Mouse (Mus musculus): ENCODE results near the gene Rph3a.

Gene Rph3a

DNA sequence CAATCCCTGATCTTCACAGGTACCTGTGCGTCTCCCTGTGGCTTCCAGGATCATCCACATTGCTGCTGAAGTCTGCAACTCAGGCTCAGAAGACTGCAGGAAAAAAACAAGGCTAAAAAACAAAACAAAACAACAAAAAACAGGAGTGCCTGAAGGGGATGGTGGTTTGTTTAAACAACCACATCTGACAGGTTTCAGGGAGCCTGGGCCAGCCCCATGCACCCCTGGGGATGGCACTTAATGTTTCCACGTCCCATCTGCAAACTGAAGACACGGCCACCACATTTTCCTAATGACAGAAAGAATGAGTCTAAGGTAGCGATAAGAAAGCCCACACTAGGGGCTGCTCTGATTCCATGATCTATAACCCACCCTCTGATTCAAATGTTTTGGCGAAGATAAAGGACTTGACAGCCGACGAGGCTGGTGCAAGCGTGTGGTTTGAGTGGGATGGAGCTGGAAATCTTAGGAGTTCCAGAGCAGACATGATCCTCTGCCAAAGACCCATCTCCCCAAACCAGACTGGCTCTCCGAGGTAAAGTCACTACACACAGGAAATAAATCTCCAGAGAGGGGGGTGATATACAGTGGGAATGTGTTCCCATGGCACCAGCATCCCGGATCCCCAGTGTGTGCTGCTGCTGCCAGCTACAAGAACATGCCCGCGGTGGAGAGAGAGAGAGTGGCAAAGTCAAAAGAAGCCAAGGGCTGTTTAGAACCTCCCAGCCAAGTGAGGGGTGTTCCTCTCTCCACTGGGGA lies at the start of gene Rph3a:
Gene Rph3a, minus strand, starts transcription at position 282 of the 759 bp plus-strand sequence.
- no peak for DNase-seq

DNA sequence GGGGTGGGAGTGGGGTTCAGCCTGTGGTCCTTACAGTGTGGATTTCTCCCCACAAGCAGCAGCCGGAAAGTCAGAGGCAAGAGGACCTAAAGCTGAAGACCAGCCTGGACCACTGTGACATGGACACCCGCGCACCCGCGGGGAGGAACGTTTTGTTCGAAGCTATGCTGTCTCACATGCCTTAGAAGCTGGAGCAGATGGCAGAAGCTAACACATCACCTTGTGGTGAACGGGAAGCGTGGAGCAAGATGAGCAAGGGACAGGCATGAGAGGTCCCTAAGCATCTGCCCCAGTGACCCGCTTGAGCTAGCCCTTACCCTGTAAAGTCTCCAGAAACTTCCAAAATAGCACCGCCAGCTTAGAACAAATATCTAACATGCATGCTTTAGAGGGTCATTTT lies 48.4 kb upstream of the Rph3a start:
- DNase-seq, result no peak

DNA sequence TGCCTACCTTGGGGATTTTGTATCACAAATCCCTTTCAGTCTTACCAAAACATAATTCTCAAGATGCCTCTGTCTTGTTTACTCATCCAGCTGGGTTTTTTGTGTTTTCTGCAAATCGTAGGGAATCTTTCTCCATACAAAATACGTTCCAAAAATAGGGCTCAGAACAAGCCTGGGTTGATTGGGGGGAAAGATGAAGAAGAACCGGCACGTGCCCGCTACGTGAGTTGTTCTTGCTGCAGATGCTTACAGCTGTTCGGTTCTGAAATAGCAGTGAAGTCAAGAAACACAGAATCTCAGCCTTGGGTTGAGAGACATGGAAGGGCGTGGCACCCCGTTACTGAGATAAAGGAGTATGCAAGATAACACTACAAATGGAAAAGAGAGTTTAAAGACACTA lies 44.0 kb upstream of the Rph3a start:
- no peak for DNase-seq

DNA sequence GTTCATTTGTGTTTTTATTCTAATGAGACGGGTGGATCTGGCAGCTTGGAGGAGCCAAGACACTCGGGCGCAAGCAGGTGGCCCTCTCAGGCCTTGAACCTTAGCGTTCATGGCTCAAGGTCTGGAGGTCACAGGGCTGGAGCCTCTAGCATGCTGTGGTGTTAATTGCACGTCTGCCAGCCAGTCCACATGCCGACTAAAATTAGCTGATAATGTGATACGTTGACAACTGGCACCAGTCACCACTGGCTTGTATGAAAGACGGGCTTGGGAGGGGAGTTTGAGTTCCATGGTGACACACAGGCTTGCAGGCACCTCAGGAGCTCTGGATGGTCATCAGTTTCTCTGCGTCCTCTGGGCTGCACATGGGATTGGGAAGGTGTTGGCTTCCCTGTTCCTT lies 31.9 kb upstream of the Rph3a start:
- no peak for DNase-seq

DNA sequence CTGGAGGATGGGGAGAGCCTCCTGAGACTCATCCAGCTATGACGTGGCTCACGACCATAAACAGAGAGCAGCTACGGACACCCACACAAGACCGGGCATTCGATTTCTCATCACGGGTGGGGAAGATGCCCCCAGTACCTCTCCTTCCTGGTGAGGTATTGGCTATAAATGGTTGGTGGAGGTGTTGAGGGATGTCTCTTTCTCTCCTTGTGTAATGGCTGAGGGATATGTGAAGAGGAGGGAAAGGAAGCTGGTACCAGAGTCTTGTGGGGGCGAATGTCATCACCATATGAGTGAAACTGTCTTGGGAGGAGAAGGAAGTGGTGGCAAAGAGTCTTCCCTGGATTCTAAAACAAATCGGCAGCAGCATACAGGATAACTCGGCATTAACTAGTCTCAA lies 29.6 kb upstream of the Rph3a start:
- no peak for DNase-seq

DNA sequence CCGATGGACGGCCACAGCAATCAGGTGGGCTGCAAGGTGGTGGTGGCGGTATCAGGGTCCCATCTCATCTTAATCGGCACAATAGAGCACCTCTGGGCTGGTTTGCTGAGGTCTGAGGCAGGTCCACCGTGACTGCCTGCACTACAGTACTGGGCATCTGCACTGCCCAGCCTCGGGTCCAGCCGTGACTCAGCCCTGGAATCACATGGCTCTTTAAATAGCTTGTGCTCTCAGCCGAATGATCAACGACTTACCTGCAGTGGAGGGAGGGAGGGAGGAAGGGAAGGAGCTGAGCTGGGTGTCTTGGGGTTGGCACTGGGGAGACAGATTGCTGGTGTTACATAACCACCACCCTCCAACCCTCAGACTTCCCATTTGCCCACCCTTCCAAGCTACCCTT lies 20.3 kb upstream of the Rph3a start:
- DNase-seq, result no peak

DNA sequence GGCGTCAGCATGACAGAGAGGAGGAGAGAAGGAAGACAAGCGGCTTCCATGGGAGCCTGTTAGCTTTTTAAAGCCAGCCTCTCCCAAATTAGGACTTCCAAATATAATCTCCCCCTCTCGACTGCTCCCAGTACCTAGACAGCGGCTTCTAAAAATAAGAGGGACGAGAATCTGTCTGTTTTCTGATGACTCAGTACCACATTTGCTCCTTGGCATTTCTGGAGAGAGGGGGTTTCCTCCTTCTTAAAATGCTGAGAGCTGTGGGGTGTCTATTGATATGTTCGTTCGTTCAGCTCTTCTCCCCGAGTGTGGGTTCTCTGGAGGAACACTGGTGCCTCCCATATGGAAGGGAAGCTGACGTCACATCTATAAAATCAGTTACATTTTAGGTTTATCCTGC lies 9.6 kb upstream of the Rph3a start:
- no peak for DNase-seq

DNA sequence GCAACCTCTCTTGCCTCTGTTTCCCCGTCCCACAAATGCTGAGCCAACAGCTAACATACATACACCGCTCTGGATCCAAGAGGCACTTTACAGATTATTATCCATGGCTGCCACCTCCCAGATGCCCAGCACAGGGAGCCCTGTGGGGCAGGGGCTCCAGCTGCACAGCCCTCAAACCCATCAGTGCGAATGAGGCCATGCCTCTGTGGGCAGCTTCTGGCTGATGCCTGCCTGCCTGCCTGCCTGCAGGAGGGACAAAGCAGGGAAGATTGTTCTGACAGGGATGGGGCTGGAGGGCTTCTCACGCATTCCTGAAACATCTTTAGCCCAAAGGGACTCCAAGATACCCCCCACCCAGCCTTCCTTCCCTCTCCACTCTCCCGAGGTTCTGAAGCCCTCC lies 7.8 kb upstream of the Rph3a start:
- DNase-seq, result no peak

DNA sequence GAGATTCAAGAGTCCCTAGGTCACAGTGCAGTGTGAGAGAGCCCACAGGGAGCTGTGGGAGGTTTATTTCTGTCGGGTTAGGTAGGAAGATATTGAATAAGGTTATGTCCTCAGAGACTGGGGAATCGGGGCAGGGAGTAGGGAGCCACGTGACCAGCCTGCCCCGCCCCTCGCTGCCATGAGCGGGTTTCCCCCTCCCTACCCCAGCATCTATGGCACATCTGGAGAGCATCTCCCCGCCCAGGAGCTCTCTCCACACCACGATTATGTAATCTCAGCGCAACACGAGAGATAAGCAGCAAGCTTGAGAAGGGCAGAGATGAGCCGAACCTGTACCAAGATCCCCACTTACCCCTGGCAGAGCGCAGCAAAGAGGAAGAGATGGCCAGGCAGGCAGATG lies 6.5 kb upstream of the Rph3a start:
- no peak for DNase-seq

DNA sequence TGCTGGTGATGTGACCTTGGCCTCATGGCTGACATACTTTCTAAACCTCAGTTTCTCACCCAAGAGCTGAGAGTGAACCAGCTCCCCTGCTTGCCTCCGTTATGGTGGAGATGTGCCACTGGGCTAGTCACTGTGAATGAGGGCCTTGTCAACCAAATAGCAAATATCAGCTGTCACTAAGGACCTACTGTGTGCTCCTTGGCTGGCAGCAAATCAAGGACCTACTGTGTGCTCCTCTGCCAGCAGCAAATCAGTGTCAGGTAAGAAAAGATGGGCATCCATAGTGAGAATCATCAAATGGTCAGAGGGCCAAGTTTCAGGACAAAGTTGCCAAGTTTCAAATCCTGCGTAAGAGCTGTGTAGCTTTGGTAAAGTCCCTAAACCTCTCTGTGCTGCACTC lies 4.6 kb upstream of the Rph3a start:
- DNase-seq, result no peak

DNA sequence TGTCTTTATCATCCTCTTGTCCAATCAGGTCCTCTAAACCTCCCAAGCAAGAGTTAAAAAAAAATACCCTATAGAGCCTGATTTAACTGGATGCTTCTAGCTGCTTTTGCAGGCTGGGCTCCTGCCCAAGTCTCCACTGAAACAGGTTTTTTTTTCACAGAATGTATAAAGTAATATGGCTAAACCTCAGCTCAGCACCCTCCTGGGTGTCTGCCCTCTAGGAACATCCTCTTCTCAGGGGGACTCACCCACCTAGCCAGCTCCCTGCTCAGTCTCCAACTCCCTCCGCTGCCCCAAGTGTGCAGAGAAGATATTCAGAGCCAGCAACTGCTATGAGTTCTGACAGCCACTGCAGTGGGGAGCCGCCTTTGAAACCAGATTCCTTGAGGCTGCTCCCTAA lies 2.1 kb upstream of the Rph3a start:
- DNase-seq, result no peak

DNA sequence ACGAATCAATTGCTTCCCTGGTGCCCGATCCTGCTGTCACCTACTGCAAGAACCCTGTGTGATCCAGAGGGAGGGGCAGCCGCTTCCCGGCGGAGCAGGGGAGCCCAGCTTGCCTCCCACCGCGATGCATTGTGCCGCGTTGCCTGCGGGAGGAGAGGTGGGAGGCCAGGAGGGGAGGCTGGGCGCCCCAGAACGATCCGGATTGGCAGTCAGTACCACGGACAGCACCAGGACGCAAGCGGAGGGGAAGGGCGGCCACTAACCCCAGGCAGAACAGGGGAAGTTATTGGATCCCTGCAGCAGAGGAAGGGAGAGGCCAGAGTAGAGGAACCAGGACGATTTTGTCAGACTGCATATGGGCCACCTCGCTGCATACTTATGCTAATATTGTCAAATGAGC lies 486 bp downstream of the Rph3a start:
- peak; percentile 10 for DNase-seq

DNA sequence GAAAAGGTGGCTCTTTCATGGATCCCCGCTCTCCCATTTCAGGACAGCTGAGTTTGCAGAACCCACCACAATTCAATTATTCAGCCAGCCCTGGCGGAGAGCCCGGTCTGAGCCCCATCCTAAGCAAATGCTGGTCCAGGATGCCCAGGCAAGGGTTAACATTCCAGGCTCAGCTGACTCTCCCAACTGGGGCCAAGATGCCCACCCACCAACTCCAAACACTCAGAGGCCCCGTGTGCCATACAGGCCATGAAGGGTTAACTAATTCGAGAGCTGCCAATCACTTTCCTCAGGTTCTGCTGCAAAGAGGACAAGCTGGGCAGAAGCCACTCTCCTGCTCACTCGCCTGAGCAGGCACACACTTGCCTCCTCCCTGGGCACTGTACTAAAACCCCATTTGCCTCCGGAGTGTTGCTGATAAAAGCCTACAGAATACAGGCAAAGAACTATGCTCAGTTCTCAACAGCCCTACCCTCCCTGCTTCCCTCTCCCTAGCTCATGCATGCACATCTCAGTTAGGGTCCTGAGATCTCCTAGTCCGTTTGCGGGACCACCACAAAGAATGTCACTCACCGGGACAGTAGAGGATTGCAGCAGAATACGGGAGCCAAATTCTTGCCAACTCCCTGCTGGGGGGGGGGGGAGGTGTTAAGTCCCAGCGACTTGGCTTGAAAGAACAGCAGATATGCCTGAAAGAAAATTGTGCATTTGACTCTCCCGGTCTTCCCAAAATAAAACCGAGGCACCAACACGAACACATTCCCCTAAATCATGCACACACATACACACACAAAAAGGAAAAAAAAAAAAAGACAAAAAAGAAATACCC lies 1.3 kb downstream of the Rph3a start:
- DNase-seq, result no peak

DNA sequence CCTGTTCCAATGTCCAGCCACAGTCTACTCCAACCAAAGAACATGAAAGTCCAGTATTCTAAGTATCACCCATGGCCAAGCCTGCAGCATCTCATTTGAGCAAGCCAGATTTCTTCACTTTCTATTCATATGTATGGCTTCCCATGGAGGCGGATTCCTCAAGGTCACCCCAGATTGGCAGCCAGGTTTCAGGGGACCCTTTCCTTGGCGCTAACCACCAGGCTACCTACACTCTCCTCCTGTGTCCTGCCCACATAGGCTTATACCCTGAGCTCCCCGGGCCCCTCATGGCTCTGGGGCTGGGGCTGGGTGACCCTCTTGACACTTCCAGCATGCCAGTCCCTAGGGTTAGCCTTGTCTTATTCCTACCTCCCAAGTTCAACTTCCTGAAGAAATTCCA lies 2.3 kb downstream of the Rph3a start:
- DNase-seq, result no peak

DNA sequence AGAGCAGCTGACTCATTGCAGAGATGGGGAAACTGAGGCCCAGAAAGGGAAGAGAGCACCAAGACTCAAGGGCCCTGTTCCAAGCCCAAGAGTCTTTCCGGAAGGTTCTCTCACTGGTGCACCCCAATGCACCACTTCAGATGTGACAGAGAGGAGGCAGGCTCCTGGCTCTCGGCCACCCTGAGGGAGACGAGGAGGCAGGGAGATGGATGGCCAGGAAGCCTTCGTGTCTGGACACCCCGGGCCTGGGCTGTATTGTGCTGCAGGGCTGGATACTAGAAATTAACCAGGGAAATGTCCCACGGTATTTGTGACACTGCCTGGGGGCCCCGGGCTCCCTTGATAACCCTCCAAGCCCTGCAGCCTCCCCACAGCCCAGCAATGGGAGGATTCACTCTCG lies 2.8 kb downstream of the Rph3a start:
- DNase-seq, result no peak

DNA sequence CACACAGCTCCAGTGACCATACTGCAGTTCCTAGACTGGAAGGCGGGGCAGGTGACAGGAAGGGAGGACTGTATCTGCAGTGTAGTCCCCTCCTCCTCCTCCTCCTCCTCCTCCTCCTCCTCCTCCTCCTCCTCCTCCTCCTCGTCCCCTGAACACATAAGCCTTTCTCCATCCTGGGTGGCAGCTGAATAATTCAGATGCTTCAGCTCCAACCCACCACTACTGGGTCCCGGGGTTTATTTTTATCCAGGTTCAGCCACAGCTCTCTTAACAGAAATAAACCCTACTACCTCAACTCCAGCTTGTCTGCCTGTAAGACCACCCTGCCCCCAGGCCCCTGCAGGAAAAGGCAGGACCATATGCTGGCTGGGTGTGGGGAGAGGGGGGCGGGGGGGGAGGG lies 3.7 kb downstream of the Rph3a start:
- no peak for DNase-seq

DNA sequence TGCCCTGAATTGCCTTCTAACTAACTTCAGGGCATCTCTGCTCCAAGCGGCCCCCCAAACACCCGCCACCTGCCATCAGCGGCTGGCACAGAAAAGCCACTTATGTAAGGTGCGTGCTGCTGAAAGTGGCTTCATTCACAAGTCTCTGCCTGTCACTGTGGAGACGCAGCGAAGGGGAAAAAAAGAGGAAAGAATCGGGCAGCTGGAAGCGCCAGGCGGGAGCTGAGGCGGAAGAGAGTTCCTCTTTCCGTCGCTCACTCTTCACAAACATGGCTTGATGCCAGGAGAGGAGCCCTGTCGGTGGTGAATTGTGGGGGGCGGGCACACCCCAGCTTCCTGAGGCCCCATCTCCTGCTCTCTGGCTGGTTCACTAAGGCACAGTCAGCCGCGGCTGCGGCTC lies 6.1 kb downstream of the Rph3a start:
- no peak for DNase-seq

DNA sequence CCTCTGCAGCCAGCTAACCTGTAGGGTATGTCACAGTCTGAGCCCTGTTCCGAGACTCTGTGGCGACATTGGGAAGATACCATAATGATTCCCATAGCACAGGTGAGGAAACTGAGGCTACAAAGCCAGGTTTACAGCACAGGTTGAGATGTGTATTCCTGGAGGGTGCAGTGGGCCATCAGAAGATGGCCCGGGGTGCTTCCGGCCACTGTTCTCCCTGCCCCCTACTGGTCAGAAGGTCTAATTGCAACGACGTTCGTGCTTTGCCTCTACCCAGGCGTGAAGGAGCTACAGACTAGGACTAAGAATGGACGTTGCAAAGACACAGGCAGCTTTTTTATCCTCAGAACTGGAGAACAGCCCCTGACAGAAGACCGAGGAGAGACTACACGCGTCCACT lies 10.3 kb downstream of the Rph3a start:
- no peak for DNase-seq

DNA sequence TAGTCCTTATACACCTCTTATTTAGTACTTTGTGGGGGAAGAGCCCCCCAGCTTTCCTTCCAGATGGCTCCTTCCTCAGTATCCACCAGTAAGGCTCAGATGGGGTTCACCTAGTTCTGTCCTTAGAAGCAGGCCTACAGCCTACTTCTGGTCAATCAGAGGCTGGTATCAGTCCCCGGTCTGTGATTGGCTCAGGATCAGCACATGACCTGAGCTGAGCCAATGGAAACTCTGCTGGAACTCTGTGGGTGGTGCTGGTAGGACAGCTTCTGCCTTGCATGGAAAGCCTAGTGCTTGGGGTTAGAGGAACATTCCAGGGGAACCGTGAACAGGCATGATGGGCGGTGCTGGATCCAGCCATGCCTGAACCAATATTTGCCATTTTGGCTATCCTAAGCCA lies 21.5 kb downstream of the Rph3a start:
- DNase-seq, result no peak

DNA sequence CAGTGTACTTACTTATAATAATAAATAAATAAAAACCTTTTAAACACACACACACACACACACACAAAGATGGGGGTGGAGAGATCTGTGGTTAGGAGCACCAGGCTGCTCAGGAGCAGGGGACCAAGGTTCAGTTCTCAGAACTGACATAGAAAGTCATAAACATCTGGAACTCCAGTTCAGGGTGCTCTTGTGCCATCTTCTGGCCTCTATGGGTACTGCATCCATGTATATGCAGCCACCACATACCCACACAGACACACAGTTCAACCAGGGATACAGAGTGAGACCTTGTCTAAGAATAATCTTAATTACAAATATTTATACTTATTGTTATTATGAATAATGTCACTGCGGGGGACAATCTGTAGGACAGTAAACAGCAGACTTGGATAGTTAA lies 26.9 kb downstream of the Rph3a start:
- DNase-seq, result no peak

DNA sequence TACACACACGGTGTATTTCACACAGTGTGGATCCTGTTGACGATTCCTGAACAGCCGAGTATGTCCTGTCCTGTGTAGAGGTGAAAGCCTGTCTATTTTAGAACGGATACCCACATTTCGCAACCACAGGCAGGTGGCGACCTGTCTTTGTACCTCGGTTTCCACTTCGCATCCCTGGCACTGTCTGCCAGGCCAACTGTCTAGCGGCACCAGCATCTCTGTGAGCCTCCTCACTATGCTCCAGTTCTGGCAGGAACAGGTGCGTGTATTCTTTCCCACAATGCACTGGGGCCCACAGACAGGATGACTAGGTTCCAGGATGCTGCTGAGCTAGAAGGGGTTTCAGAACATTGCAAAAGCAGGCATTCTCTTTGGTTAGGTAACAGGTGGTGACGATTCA lies 28.7 kb downstream of the Rph3a start:
- DNase-seq, result no peak

DNA sequence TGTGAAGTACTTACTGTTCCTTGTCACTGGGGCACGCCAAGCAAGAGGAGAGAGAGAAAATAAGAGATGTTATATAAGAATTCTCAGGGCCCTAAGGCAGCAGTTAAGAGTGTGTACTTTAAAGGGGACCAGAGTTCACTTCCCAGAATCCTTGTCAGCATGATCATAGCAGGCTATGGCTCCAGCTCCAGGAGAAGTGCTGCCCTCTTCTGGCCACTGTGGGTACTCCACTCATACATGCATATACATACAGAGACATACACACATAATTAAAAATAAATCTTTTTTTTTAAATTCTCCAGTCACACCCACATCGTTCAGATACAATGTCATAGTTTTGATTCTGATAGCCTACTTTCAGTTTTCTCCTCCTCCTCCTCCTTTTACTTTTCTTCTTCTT lies 29.8 kb downstream of the Rph3a start:
- no peak for DNase-seq

DNA sequence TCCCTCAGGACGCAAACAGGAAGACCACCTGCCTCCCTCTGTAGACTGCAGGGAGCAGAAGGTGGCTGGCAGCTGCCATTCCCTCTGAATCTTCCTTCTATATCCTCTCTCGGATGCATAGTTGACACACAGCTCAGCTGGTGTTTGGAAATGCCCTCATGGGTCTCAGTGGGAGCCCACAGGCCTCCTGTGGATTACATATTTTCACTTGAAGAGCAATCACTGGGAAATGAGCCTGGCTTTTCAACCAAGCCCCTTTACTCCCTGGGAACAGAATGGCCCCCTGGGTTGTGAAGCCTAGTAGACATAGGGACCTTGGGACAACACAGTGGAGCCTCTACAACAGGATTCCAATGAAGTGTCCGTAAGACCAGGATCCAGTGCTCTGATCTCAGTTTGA lies 33.8 kb downstream of the Rph3a start:
- DNase-seq, result no peak

DNA sequence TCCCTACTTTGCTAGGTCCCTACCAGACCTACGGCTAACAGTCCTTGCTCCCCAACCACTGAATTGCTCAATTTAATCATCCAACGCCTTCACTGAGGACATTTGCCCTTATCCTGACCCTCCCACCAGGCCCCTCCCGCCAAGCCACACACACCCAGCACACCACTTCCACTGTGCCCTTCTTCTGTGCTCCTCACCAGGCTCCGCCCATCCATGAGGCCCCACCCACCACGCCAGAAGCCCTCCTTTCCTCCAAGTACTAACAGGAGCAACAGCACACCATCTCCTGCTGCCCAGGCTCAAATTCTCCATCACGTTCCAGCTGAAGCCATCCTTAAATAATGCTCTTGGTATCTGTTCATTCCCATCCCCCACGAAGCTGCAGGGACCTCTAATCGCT lies 35.4 kb downstream of the Rph3a start:
- DNase-seq, result no peak

DNA sequence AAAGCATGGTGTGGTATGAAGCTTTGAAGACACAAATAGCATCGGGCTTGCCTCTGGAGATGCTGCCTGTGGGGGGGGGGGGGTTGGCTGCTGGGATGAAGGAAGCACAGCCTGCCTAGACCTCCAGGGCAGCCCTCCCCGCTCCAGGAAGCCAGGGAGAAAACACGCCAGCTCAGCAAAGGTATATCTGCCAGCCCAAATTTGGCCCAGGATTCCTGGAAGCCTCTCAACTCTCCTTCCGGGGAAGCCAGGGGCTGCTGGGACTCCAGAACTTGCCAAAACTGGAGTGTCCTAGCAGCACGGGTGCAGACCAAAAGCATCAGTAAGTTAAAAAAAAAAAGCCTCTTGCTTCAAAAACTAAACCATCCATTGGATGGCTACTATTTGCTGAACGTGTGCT lies 37.6 kb downstream of the Rph3a start:
- no peak for DNase-seq
